Mouse (Mus musculus): ENCODE data around the gene Osbp.

The Osbp gene

GRCm38 (mm10) chr19:11992034-11992433, 26.3 kb downstream of the Osbp start:
- DNase-seq: peak; percentile 32

DNA sequence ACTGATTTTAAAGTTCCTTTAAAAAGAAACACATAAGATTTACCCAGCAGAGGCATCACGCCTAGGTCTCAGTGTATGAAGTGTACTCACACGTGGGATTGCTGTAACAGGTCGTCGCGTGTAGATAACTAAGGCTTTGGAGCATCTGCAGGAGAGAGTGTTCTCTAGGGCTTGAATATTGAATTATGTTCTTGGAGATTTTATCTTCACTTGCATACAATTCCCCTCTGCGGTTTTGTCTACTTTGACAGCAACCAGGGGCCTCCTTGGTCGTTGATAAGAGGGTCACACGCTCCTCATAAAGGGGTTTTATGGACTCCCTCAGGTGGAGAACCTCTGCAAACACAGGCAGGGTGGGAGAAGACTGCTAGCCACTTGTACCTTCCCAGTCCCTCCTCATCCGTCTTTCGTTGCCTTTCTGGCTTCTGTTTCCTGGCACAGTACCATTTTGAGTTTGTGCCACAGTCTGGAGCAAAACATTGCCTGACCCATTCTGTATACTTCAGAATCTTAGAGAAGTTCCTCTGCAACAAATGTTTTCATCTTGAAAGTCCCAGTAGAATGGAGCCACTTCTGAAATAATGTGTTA, 26.8 kb downstream of the Osbp start:
- DNase-seq: no peak

DNA sequence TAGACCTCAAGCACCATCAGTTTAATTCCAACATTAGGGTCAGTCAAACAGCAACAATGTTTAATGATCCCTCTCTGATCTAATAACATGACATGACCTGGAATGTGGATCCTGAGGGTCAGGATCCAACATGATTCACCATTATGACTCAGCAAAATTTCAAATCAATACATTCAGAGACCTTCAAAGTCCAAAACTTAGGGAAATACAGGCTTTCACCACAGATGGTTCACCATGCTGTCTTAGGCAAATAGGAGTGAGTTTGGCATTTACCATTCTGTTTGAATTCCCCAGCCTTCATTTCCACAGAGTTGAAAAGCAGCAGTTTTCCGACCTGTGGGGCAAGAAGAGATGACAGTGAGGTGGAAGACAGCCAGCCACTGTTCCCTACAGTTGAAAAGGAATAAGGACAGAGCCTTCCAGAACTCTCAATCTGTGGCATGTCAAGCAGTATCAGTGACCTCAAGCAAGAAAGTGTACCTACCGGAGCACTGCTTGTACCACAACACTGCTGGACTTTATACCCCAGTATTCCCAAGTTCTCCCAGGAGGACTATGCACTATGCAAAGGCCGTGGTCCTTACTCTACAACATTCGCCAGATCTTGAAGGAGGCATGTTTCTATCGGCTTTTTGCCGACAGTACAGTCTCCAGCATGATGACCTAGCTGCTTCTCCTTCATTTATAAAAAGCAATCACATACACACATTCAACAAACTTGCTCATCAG, 29.1 kb downstream of the Osbp start:
- no peak for DNase-seq

- DNase-seq: no peak
Observed at GRCm38 (mm10) chr19:11995722-11996448, 30.1 kb downstream of the Osbp start.

GRCm38 (mm10) chr19:12001686-12002085, 35.9 kb downstream of the Osbp start:
- DNase-seq: no peak

GRCm38 (mm10) chr19:12002125-12002524, 36.4 kb downstream of the Osbp start:
- DNase-seq: peak; percentile 40

- no peak for DNase-seq
Observed at GRCm38 (mm10) chr19:12002791-12003190, 37.0 kb downstream of the Osbp start.

GRCm38 (mm10) chr19:12003568-12003967, 37.8 kb downstream of the Osbp start:
- no peak for DNase-seq

DNA sequence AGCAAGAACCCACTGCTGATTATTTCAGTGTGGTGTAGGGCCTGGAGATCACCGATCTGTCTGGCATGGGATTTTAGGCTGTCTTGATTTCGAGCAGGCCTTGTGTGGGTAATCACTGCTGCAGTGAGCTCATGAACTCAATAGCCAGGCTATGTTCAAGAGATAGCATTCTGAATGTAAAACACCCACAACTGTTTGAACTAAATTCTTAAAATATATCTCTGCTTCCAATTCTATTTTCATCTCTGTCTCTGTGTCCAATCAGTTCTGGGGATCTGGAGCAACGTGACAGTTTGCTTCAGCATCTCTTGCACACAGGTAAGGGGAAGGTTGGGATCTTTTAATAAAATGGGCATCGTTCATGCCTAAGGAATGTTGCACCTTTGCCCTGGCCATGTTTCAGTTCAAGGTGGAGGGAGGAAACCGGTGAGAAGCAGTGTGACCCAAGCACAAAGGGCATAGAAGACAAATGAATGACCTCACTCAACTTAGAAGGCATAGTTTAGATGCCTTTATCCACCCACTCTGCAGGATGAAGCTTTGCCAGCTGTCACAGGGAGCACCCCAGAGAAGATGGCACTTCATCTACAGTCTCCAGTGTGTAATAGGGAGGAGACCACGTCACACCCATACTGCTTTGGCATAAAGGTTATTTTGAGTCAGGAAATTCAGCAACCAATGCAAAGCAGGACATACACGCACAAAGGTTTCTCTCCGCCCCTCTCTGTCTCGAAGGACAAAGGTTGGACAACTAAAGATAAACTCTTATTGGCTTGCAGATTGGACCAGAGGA, 38.7 kb downstream of the Osbp start:
- DNase-seq: no peak

- DNase-seq: peak; percentile 81
Observed at GRCm38 (mm10) chr19:12005376-12006360, 39.9 kb downstream of the Osbp start.

GRCm38 (mm10) chr19:12006361-12006947, 40.7 kb downstream of the Osbp start:
- DNase-seq: no peak

DNA sequence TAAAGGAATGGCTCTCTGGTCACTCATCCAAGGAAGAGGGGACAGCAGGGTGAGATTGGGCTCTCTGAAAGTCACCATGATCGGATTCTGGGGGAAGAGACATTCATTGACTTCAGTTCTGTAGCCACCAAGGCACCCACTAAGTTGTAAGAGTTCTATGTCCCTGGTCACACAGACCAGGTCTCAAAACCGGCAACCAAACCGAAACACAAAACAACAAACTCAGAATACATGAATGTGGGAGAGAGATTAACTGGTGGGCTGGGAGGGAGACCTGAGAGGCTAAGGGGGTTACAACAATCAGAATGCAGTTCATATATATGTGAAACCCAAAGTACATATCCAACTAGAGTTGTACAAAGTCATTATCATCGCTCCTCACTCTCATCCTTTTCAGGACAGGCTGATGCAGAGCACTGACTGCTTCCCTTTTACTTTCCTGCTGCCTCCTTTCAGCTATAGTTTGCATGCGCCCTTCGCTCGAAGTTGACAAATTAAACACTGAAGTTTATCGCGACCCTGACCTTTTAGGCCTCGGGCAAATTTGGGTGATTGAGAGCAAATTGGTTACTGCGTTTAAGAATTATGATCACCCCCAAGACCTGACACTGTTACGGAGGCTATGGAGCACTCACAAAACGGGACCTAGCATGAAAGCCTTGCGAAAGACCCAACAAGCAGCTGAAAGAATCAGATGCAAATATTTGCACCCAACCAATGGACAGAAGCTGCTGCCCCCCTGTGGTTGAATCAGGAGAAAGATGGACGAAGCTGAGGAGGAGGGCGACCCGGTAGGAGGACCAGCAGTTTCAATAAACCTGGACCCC, 41.6 kb downstream of the Osbp start:
- DNase-seq: no peak

- no peak for DNase-seq
Observed at GRCm38 (mm10) chr19:12008410-12009380, 43.0 kb downstream of the Osbp start.

DNA sequence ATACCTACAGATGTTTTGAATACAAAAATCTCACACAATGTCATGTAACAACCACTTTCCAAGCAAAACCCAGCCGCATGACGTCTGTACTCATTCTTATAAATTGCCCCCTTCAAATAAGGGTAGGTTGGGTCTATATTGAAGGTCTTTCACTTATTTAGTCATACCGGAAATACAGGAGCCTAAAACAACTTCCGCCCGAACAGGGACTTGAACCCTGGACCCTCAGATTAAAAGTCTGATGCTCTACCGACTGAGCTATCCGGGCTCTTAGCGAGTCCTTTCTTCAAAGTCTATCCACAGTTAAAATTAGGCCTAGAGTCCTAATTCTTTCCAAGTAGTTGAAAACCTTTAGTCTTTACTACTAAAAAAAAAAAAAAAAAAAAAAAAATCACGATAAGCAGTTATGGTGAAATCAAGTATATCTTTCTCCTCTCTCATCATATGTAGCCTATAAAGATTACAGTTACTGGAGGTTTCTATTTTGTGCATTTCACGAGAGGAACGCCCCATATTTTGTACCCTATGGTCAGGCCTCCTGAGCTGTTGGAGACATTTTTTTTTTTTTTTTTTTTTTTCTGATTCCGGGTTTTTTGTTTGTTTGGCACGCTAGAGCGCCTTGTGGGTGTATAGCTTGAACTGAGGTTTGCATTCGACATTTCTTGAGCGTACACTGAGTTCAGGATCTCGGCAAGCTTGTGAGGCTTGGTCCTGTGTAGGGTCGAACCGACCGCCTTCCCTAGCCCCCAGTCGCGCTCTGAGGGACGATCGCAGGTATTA, 44.0 kb downstream of the Osbp start:
- peak; percentile 70 for DNase-seq

DNA sequence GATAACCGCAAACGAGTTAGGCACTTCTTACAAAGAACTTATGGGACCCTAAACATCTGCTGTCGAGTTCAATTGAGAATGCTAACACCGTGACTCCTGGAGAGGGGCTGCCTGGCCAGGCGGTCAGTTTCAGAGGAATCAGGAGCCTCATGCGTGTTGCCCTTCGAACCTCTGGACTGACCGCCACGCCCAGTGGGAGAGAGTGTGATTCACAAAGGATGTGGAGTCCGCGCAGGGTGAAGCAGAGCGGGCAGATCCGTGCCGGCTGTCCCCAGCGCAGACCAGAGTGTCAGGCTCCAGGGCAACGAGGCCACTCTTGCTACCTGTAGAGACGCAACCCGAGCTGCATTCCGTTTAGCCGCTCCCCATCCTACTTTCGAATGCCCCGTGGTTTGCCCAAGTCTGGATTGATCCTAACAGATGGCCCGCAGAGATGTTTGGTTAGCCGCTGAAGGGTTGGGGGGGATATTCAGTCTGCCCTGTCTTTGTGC, 44.6 kb downstream of the Osbp start:
- peak; percentile 36 for DNase-seq

DNA sequence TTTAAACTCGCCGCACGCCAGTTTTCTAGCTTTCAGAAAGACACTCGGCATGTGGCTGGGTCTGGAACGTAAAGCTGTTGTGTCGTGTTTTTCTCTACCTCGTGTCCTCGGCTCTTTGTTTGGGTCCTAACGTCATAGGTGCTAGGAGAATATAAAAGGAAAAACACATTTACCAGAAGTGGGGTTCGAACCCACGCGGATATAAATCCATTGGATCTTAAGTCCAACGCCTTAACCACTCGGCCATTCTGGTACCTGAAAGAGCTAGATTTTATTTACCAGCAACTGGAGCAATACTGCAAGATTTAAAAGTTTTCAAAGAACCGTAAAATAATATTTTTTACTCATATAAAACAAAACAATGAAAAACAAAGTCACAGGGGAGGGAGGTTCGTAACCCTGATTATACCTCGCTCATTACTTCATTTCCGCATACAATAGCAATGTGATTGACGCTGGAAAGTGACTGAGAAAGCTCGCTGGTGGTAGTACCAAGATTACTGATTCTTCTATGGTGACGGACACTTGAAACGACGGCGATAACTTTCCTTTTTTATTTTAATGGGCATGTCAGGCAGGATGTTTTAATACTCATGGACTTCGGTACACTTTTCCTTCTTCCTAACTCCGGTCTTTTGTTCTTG, 45.3 kb downstream of the Osbp start:
- peak; percentile 80 for DNase-seq

Data from layer of hippocampus, adult 9-11 months (tissue).